Mouse (Mus musculus) embryonic facial prominence, embryonic 10.5 days (tissue): Measurements from ENCODE around the gene Nup54. TPM values are rescaled to one million over a fixed set of nuclear protein-coding genes. Genes with fewer than 3 reads are reported as not detected.

Experiments
- DNase-seq: peaks from one replicate; pipeline ENCODE4 v3.0.0-alpha.2; 2017; ENCODE audit warnings: low spot score
- H3K27ac ChIP-seq: fragments of 300-500 bp; sonication (generic); replicated peaks from 2 replicates; pipeline ENCODE4 v1.5.1; 2016; ENCODE audit warnings: mild to moderate bottlenecking
- H3K27me3 ChIP-seq: fragments of 300-500 bp; sonication (generic); replicated peaks from 2 replicates; pipeline ENCODE4 v1.6.1; 2016; ENCODE audit warnings: low read depth, mild to moderate bottlenecking; ENCODE audit not compliant: poor library complexity, severe bottlenecking
- H3K36me3 ChIP-seq: fragments of 300-500 bp; sonication (generic); replicated peaks from 2 replicates; pipeline ENCODE4 v1.6.1; 2016; ENCODE audit warnings: mild to moderate bottlenecking, moderate library complexity
- H3K4me1 ChIP-seq: fragments of 300-500 bp; sonication (generic); 2 replicates; pipeline ENCODE4 v1.6.1; 2016
- H3K4me3 ChIP-seq: fragments of 300-500 bp; sonication (generic); 2 replicates; pipeline ENCODE4 v1.5.1; 2016; ENCODE audit warnings: mild to moderate bottlenecking, moderate library complexity
- H3K9me3 ChIP-seq: fragments of 300-500 bp; sonication (generic); 2 replicates; pipeline ENCODE4 v1.6.1; 2016; ENCODE audit warnings: mild to moderate bottlenecking
- WGBS: fragments of 180-500 bp; shearing (Covaris S2); methylation state at CpG from one replicate; pipeline ENCODE4 v1.1.7; 2016; 5-methylcytosine and 5-hydroxymethylcytosine counted together
- polyA plus RNA-seq: library from polyadenylated mRNA; unstranded; fragments of >200 nt; fragmentation: Nextera tagmentation; extraction: Ambion mirVana; gene quantifications from 2 replicates; pipeline ENCODE4 v1.2.1, GENCODE M21; 2016

The Nup54 gene
- polyA plus RNA-seq, 1 experiment from 2014 or later = 76.2 TPM

- no peak for DNase-seq
These were observed 48.9 kb downstream of the Nup54 start for GRCm38 (mm10) chr5:92386102-92386501.

GRCm38 (mm10) chr5:92384855-92385254 lies 50.2 kb downstream of the Nup54 start:
- WGBS = 43% methylated on average over 7 of the region's 7 CpGs
- Histone ChIP-seq H3K36me3 (no peaks in the 10 kb centered on the region), H3K27ac (no peak overlapping the region)

More at GRCm38 (mm10) chr5:92386102-92386501, 48.9 kb downstream of the Nup54 start:
- H3K9me3 ChIP-seq = no peaks in the 10 kb centered on the region
- no peak overlapping the region for H3K4me3 ChIP-seq
- no peaks in the 10 kb centered on the region for H3K36me3 ChIP-seq
- H3K27me3 ChIP-seq = peaks cover 15% of the 10 kb centered on the region
- whole genome bisulfite sequencing = 89% methylated on average over 5 of the region's 5 CpGs
- H3K4me1 ChIP-seq = 0 out of 2 replicates have a peak, but pooled peaks cover 8% of the 10 kb centered on the region
- no peak overlapping the region for H3K27ac ChIP-seq

GRCm38 (mm10) chr5:92383747-92384146 lies 51.3 kb downstream of the Nup54 start:
- Histone ChIP-seq H3K27ac (no peak overlapping the region), H3K27me3 (no peaks in the 10 kb centered on the region), H3K36me3 (no peaks in the 10 kb centered on the region), H3K9me3 (no peaks in the 10 kb centered on the region), H3K4me1 (0 out of 2 replicates have a peak, but pooled peaks cover 8% of the 10 kb centered on the region), H3K4me3 (no peak overlapping the region)
- WGBS = 58% methylated on average over 7 of the region's 7 CpGs
- DNase-seq = peak; percentile 38

More at GRCm38 (mm10) chr5:92384855-92385254, 50.2 kb downstream of the Nup54 start:
- Histone ChIP-seq H3K4me3 (no peak overlapping the region), H3K4me1 (0 out of 2 replicates have a peak, but pooled peaks cover 8% of the 10 kb centered on the region), H3K27me3 (peaks cover 2% of the 10 kb centered on the region; the same call in 1 of the 2 replicates), H3K9me3 (no peaks in the 10 kb centered on the region)
- peak; percentile 45 for DNase-seq

- Histone ChIP-seq H3K36me3 (no peaks in the 10 kb centered on the region), H3K4me3 (no peak overlapping the region), H3K27me3 (no peaks in the 10 kb centered on the region), H3K9me3 (no peaks in the 10 kb centered on the region), H3K4me1 (0 out of 2 replicates have a peak, but pooled peaks cover 6% of the 10 kb centered on the region), H3K27ac (no peak overlapping the region)
- DNase-seq = no peak
- WGBS = 64% methylated on average over 9 of the region's 9 CpGs
These were observed 52.7 kb downstream of the Nup54 start for GRCm38 (mm10) chr5:92382349-92382679.

DNA sequence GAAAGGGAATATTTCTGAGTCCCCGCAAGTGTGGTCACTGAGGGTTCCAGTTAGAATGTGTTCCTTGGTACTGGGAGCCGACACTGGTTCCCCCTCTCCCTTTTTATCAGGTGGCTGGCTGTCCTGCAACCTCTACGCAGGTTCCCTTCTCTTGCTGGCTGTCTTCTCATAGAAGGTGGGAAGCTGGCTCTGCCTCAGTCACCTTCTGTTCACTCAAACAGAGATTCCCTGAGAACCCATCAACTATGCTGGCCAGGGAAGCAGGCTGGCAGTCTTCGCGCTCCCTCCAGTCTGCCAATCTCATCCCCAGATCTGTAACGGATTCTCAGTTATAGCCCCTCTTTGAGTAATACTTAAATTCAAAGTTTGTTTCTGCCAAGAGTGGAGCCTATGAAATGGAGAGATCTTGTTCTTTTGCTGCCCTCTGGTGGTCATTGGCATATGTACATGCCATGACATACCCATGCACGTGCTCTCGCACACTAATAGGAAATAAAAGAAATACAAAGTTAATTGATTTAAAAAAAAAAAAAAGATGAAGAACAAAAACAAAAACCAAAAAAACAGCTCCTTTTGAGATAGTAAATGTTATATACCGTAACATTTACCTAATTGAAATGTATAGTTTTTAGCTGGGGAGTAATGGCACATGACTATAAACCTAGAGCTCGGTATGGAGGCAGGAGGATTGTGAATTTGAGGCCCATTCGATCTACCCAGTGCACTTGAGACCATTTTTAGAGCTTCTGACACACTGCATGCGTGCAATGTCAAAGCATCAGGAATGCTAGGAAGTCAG lies 53.3 kb downstream of the Nup54 start:
- Histone ChIP-seq H3K27me3 (no peaks in the 10 kb centered on the region), H3K27ac (no peak overlapping the region), H3K9me3 (no peaks in the 10 kb centered on the region), H3K4me3 (no peak overlapping the region), H3K4me1 (peaks cover 10% of the 10 kb centered on the region; the same call in 1 of the 2 replicates), H3K36me3 (no peaks in the 10 kb centered on the region)
- peak; percentile 74 for DNase-seq
- WGBS = 40% methylated on average over 12 of the region's 12 CpGs

- no peak for DNase-seq
- Histone ChIP-seq H3K4me1 (peaks cover 15% of the 10 kb centered on the region), H3K27me3 (0 out of 2 replicates have a peak, but pooled peaks cover 4% of the 10 kb centered on the region), H3K36me3 (no peaks in the 10 kb centered on the region), H3K9me3 (no peaks in the 10 kb centered on the region), H3K4me3 (no peak overlapping the region), H3K27ac (peak overlapping the region; percentile 24; the same call in 1 of the 2 replicates)
- 38% methylated on average over 13 of the region's 13 CpGs for WGBS
These were observed 58.1 kb downstream of the Nup54 start for GRCm38 (mm10) chr5:92376795-92377405.

- Histone ChIP-seq H3K27ac (no peak overlapping the region), H3K4me1 (peaks cover 18% of the 10 kb centered on the region), H3K4me3 (no peak overlapping the region), H3K27me3 (0 out of 2 replicates have a peak, but pooled peaks cover 4% of the 10 kb centered on the region), H3K36me3 (no peaks in the 10 kb centered on the region), H3K9me3 (no peaks in the 10 kb centered on the region)
- WGBS = 86% methylated on average over 17 of the region's 17 CpGs
- DNase-seq = no peak
These were observed 59.7 kb downstream of the Nup54 start for GRCm38 (mm10) chr5:92375368-92375767.

DNA sequence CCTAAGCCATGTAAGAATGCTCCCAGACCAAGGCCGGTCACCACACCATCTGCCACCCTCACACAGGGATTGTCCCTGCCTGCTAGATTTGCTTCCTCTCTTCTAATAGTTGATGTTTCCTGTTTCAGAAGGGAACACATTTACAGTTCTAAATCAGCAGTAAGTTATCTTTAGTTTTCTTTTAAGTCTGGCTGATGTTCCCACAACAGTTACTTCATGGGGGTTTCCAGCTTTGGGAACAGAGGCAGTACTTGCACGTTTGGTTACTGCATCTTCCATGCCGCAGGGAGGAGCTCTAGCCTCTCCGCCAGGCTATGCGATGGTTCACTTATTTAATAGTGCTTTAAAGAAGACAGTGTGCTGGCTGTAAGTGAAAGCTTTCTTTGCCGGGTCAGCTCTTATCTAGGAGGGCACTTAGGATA lies 60.3 kb downstream of the Nup54 start:
- no peak for DNase-seq
- 78% methylated on average over 6 of the region's 6 CpGs for WGBS
- Histone ChIP-seq H3K9me3 (no peaks in the 10 kb centered on the region), H3K4me3 (no peak overlapping the region), H3K4me1 (peaks cover 18% of the 10 kb centered on the region), H3K36me3 (no peaks in the 10 kb centered on the region), H3K27ac (no peak overlapping the region), H3K27me3 (0 out of 2 replicates have a peak, but pooled peaks cover 4% of the 10 kb centered on the region)

GRCm38 (mm10) chr5:92372605-92373004 lies 62.4 kb downstream of the Nup54 start:
- Histone ChIP-seq H3K27me3 (0 out of 2 replicates have a peak, but pooled peaks cover 4% of the 10 kb centered on the region), H3K36me3 (no peaks in the 10 kb centered on the region), H3K4me3 (no peak overlapping the region), H3K9me3 (no peaks in the 10 kb centered on the region), H3K4me1 (peaks cover 20% of the 10 kb centered on the region), H3K27ac (no peak overlapping the region)
- WGBS = 75% methylated on average over 2 of the region's 2 CpGs
- DNase-seq = no peak

DNA sequence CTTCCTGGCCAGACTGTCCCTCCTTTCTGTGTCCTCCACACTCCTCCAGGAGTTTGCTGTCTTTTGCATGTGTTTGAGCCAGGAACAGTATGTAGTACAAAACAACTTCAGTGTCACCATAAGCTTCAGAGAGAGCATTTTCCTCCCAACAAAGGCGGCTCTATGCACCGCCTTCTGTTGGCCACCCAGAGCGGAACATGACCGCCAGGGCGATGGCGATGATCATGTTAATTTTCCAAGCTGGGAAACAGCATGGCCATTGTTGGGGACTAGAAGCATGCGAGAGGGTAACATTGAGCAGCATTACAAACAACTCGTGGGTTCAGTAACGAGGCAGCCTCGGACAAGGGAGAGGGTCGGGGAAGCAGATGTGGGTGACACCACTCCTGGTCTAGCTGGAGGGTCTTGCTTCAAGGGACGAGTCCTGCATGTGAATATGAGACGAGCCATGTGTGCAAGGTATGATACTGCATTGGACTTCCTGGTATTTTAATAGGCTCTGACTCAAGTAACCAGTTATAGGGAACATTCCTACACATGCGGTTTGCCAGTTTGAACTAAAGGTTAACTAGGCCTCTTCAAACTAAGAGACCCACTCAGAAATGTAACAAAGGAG lies 63.5 kb downstream of the Nup54 start:
- Histone ChIP-seq H3K27ac (no peak overlapping the region), H3K4me3 (no peak overlapping the region)
- WGBS = 65% methylated on average over 14 of the region's 14 CpGs

GRCm38 (mm10) chr5:92370891-92371290 lies 64.1 kb downstream of the Nup54 start:
- 84% methylated on average over 6 of the region's 6 CpGs for WGBS
- H3K4me3 ChIP-seq = no peak overlapping the region
- 0 out of 2 replicates have a peak, but pooled peaks cover 2% of the 10 kb centered on the region for H3K27me3 ChIP-seq
- no peak overlapping the region for H3K27ac ChIP-seq
- H3K4me1 ChIP-seq = peaks cover 8% of the 10 kb centered on the region
- H3K36me3 ChIP-seq = no peaks in the 10 kb centered on the region
- no peaks in the 10 kb centered on the region for H3K9me3 ChIP-seq
- DNase-seq = no peak

More for the DNA sequence above, 63.5 kb downstream of the Nup54 start:
- no peak for DNase-seq
- H3K36me3 ChIP-seq = no peaks in the 10 kb centered on the region
- peaks cover 12% of the 10 kb centered on the region for H3K4me1 ChIP-seq
- H3K9me3 ChIP-seq = no peaks in the 10 kb centered on the region
- H3K27me3 ChIP-seq = 0 out of 2 replicates have a peak, but pooled peaks cover 4% of the 10 kb centered on the region

DNA sequence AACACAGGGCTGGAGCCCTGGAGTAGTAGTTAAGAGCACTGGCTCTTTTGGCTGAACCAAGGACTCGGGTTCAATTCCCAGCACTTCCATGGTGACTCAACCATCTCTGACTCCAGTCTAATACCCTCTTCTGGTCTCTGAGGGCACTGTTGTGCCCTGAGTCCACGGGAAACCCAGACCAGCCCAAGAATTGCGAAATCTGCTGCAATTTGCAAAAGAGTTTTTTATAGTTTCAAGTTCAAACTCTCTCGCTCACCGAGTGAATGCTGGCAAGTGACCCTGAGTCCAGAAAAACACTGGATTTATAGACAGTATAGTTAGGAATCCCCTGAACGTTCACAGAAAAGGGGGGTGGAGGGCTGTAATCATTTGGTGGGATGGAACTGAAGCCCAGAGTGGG lies 64.6 kb downstream of the Nup54 start:
- H3K36me3 ChIP-seq = no peaks in the 10 kb centered on the region
- no peak for DNase-seq
- WGBS = 88% methylated on average over 6 of the region's 6 CpGs
- no peak overlapping the region for H3K27ac ChIP-seq
- no peaks in the 10 kb centered on the region for H3K9me3 ChIP-seq
- H3K4me3 ChIP-seq = no peak overlapping the region
- H3K4me1 ChIP-seq = peaks cover 5% of the 10 kb centered on the region; the same call in 1 of the 2 replicates
- 0 out of 2 replicates have a peak, but pooled peaks cover 4% of the 10 kb centered on the region for H3K27me3 ChIP-seq
